Mouse (Mus musculus): ENCODE results near the gene Gprin1. TPM values are rescaled to one million over a fixed set of nuclear protein-coding genes. Genes with fewer than 3 reads are reported as not detected.

The Gprin1 gene
- polyA plus RNA-seq (2012) = not detected in 2 replicates

DNA sequence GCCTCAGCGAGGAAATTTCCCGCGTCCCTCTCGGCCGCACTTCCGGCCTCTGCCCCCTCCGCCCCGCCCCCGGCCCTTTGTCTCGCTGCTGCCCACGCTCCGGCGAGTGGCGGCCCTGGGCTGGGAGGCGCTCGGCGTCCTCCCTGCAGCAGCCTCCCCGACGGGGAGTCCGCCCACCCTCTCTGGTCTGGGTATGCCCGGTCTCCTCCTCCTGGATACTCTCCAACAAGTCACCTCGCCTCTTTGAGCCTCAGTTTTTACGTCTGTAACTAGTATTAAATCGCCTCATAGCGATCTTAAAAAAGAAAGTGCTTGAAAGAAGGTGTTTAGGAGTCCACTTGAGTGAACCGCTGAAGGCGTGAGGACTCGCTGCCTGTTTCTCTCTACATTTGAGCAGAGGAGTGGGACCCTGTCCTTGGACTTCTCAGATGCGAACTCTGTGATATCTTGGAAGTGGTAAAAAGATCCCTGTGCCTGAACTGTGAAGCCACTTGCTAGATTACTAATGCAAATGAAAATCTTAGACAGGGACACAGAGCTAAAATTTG lies at the start of gene Gprin1:
Gene Gprin1, minus strand, starts transcription at position 11 of the 548 bp plus-strand sequence.

DNA sequence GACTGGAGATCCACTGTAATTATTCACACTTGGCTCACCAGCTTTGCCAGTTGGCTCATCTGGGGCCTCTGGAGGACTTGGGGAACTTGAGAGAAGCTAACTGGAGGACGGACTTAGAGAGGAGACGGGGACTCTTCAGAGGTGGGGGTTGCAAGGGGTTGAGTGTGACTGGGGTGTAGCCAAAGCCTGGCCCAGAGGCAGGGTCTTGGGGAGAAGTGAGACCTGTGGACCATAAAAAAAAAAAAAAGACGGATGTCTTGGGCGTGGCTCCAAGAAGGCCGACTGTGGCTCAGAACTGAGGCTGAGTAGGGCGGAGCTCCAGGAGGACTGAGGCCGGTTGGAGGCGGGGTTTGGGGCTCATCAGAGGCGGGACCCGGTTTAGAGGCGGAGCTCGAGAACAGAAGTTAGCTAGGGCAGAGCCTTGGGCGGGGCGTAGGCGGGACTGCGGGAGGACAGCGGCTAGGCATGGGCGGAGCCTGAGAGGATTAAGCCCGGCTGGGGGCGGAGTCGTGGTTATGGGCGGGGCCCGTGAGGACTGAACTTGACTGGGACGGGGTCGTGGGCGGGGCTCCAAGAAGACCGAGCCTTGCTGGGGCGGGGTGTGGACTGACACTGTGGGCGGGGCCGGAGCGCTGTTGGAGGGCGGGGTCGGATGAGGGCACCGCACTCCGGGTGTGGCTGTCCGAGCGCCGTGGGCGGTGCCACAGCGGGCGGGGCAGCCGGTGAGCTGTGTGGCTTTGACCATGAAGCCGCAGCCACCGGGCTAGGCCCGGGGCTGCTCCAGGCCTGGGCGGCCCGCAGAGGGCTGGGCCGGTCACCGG lies 39.3 kb upstream of the Gprin1 start, which contains the start of gene Tspan17:
Gene Tspan17, plus strand, starts transcription at position 638 of the 821 bp plus-strand sequence.

GRCm38 (mm10) chr13:54783698-54784097 lies 34.0 kb upstream of the Gprin1 start, which contains the start of gene Eif4e1b:
Gene Eif4e1b (plus strand): TSS chr13:54783998.

DNA sequence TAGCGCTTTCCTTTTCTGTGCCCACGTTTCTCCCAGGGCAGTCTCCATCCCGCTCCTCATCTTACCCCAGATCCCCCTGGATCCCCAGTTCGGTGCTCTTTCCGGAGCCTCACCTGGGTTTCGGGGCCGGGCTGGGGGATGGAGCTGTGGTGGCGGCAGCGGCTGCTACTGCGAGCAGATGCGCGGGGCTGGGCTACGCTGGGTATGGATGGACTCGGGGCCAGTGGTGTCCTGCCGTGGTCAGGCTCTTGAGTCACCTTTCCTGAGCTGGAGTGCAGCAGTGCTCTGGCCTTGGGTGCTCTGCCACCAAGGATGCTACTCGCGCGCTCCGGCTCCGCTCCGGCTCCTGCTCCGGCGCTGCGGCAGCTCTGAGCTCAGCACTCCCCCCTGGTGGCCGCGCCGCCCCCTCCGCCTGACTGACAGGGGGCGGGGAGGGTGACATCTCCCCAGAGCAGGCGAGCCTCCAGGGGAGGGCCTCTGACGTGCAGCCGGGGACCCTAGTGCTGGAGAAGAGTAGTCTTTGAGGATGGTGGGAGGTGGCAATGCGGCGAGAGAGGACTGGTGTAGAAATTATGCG lies 16.6 kb upstream of the Gprin1 start, which contains the start of gene Sncb:
Gene Sncb, minus strand, starts transcription at position 404 of the 577 bp plus-strand sequence.

DNA sequence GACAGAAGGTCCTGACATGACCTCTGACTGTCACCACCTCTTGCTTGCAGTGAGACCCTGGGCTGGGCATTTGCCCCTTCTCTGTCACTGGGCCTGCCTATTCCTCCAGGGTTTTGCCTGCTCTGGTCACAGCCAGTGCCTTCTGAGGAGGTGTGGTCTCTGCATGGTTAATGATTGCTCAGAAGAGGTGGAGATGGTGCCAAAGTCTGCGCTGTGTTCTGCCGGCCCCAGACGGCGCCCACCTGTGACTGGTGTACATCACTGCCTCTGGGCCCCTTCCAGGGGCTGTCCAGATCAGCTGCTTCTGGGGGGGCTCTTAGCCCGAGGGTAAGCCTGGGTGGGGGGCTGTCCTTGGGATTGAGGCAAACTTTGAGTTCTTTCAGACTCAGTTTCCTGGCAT lies 48.4 kb downstream of the Gprin1 start, which contains the start of gene Cdhr2:
Gene Cdhr2, plus strand, starts transcription at position 219 of the 400 bp plus-strand sequence.

GRCm38 (mm10) chr13:54693558-54694347 lies 55.9 kb downstream of the Gprin1 start, which contains the start of gene Rnf44:
Gene Rnf44 (minus strand): TSS chr13:54693907.

Other genes starting within 250 kb of the Gprin1 start
- 1.2 and 3.5 TPM in 2 replicates for gene Simc1, start 246.1 kb downstream of the Gprin1 start, polyA plus RNA-seq (2012)
- 31.2 and 34.3 TPM in 2 replicates for gene 4833439L19Rik, start 184.4 kb downstream of the Gprin1 start, polyA plus RNA-seq (2012)
- gene Arl10, start 174.9 kb downstream of the Gprin1 start, polyA plus RNA-seq (2012) = 11.3 and 12.8 TPM in 2 replicates
- gene Nop16, start 159.8 kb downstream of the Gprin1 start, polyA plus RNA-seq (2012) = 50.1 and 65.2 TPM in 2 replicates
- 57.0 and 57.7 TPM in 2 replicates for gene Higd2a, start 159.7 kb downstream of the Gprin1 start, polyA plus RNA-seq (2012)
- gene Cltb, start 138.5 kb downstream of the Gprin1 start, polyA plus RNA-seq (2012) = 43.2 and 64.2 TPM in 2 replicates
- 10.4 and 13.4 TPM in 2 replicates for gene Faf2, start 128.1 kb downstream of the Gprin1 start, polyA plus RNA-seq (2012)
- gene Rnf44, start 56.0 kb downstream of the Gprin1 start, polyA plus RNA-seq (2012) = 415 and 551 TPM in 2 replicates
- gene Cdhr2, start 48.4 kb downstream of the Gprin1 start, polyA plus RNA-seq (2012) = 0.02 TPM in 1 of 2 replicates, not detected in the other
- not detected in 2 replicates for gene Sncb, start 16.7 kb upstream of the Gprin1 start, polyA plus RNA-seq (2012)
- gene Eif4e1b, start 34.1 kb upstream of the Gprin1 start, polyA plus RNA-seq (2012) = not detected in 2 replicates
- 2.0 and 2.8 TPM in 2 replicates for gene Tspan17, start 39.5 kb upstream of the Gprin1 start, polyA plus RNA-seq (2012)
- gene Unc5a, start 199.5 kb upstream of the Gprin1 start, polyA plus RNA-seq (2012) = 4.0 and 7.8 TPM in 2 replicates